In genomic region chr16:56029661-56030082, GRCm38 (mm10) we compare ENCODE assay signal across 8 mouse cellular contexts. TPM values are rescaled to one million over a fixed set of nuclear protein-coding genes. Genes with fewer than 3 reads are reported as not detected.
DNase-seq lines count a peak whose midpoint lies in the region; ATAC-seq and TF ChIP-seq lines count a peak whose summit lies in the region.

Gene Pcnp, minus strand, starts transcription at chr16:56029739.

- H3K4me1 ChIP-seq in MEL (ENCODE audit: control insufficient read depth in 1 of 2, insufficient read depth in 2 of 2, low read length in 2 of 2): peaks cover 2 to 5% of the 10 kb centered on the region in 2 experiments
- no peaks in the 10 kb centered on the region; the same call in 1 of the 2 replicates for H3K4me1 ChIP-seq in cerebellum, adult 2 months (ENCODE audit: control insufficient read depth, insufficient read depth, low read length)
- peaks cover 16% of the 10 kb centered on the region for H3K4me1 ChIP-seq in forebrain, postnatal 0 days (ENCODE audit: insufficient read depth)
- H3K4me1 ChIP-seq in lung, embryonic 15.5 days: peaks cover 20% of the 10 kb centered on the region

- peak within 1 kb of the TSS; percentile 64 for H3K4me2 ChIP-seq in forebrain, postnatal 0 days (ENCODE audit: low read depth)
- H3K4me2 ChIP-seq in lung, embryonic 15.5 days: peak within 1 kb of the TSS; percentile 70

- TF ChIP-seq CTCF in MEL (IDR thresholded peaks at IDR 0.05 in 2 of 3, conservative IDR thresholded peaks at IDR 0.05 in 1 of 3; ENCODE audit: control insufficient read depth in 1 of 3, insufficient read depth in 1 of 3, low read depth in 2 of 3, low read length in 3 of 3, poor library complexity in 1 of 3, severe bottlenecking in 1 of 3): no peak
- no peak for TF ChIP-seq CTCF in cerebellum, adult 2 months (IDR thresholded peaks at IDR 0.05; ENCODE audit: borderline replicate concordance, insufficient read depth, low read depth, low read length)
- TF ChIP-seq CTCF in forebrain, postnatal 0 days (IDR thresholded peaks at IDR 0.05; ENCODE audit: low read depth): peak; percentile 12; the same call in 1 of the 2 replicates

- WGBS in cerebellum, adult 2 months: under 1% methylated on average over 39 of the region's 39 CpGs
- 1% methylated on average over 39 of the region's 39 CpGs for WGBS in forebrain, postnatal 0 days
- WGBS in lung, embryonic 15.5 days: under 1% methylated on average over 38 of the region's 39 CpGs

- peak; percentile 100 for ATAC-seq in forebrain, postnatal 0 days
- peak; percentile 99 for ATAC-seq in lung, embryonic 15.5 days (ENCODE audit: borderline replicate concordance, extremely low read depth, low FRiP score, low TSS enrichment)

- TF ChIP-seq EP300 in MEL (IDR thresholded peaks at IDR 0.05; ENCODE audit: low read depth in 1 of 2, low read length in 2 of 2): peak in 1 of 2 experiments; percentile 8; a peak in 1 of 4 replicates

- no peak for TF ChIP-seq RAD21 in MEL (IDR thresholded peaks at IDR 0.05; ENCODE audit: low read depth, low read length)

- H3K27me3 ChIP-seq in MEL (ENCODE audit: control insufficient read depth in 1 of 2, insufficient read depth in 2 of 2, low read length in 2 of 2): no peaks in the 10 kb centered on the region
- no peaks in the 10 kb centered on the region for H3K27me3 ChIP-seq in cerebellum, adult 2 months (ENCODE audit: control insufficient read depth, insufficient read depth, low read length)
- H3K27me3 ChIP-seq in forebrain, postnatal 0 days (ENCODE audit: insufficient read depth, low read length): no peaks in the 10 kb centered on the region
- H3K27me3 ChIP-seq in lung, embryonic 15.5 days: no peaks in the 10 kb centered on the region

- peak within 1 kb of the TSS; percentile 73 for H3K27ac ChIP-seq in MEL (ENCODE audit: control insufficient read depth, low read depth, low read length)
- H3K27ac ChIP-seq in cerebellum, adult 2 months (ENCODE audit: insufficient read depth, low read length): peak within 1 kb of the TSS; percentile 80
- H3K27ac ChIP-seq in forebrain, postnatal 0 days (ENCODE audit: low read depth, low read length): peak within 1 kb of the TSS; percentile 90
- H3K27ac ChIP-seq in lung, embryonic 15.5 days: peak within 1 kb of the TSS; percentile 85

- no peaks in the 10 kb centered on the region for H3K9me3 ChIP-seq in MEL (replicated peaks; ENCODE audit: insufficient read depth, low read length)
- no peaks in the 10 kb centered on the region for H3K9me3 ChIP-seq in forebrain, postnatal 0 days (ENCODE audit: low read length)
- H3K9me3 ChIP-seq in lung, embryonic 15.5 days: no peaks in the 10 kb centered on the region

- peak within 1 kb of the TSS; percentile 87 for H3K9ac ChIP-seq in MEL (ENCODE audit: control insufficient read depth, low read depth, low read length, poor library complexity, severe bottlenecking)
- H3K9ac ChIP-seq in forebrain, postnatal 0 days: peak within 1 kb of the TSS; percentile 75
- peak within 1 kb of the TSS; percentile 91 for H3K9ac ChIP-seq in lung, embryonic 15.5 days

- H3K4me3 ChIP-seq in MEL (ENCODE audit: control insufficient read depth in 1 of 2, insufficient read depth in 1 of 2, low read depth in 2 of 2, low read length in 2 of 2): peak within 1 kb of the TSS; percentile 79 to 99
- peak within 1 kb of the TSS; percentile 98 for H3K4me3 ChIP-seq in cerebellum, adult 2 months (replicated peaks; ENCODE audit: insufficient read depth, low read depth, low read length)
- H3K4me3 ChIP-seq in forebrain, postnatal 0 days (ENCODE audit: low read depth, low read length): peak within 1 kb of the TSS; percentile 83
- peak within 1 kb of the TSS; percentile 80 for H3K4me3 ChIP-seq in lung, embryonic 15.5 days

- peaks cover 26 to 40% of the 10 kb centered on the region in 2 experiments for H3K36me3 ChIP-seq in MEL (ENCODE audit: control insufficient read depth in 1 of 2, insufficient read depth in 2 of 2, low read length in 2 of 2)
- H3K36me3 ChIP-seq in forebrain, postnatal 0 days (ENCODE audit: insufficient read depth): peaks cover 21% of the 10 kb centered on the region
- H3K36me3 ChIP-seq in lung, embryonic 15.5 days: peaks cover 41% of the 10 kb centered on the region

- peak; percentile 98 for DNase-seq in MEL (ENCODE audit: low read depth, low spot score)
- peak; percentile 98 for DNase-seq in cerebellum, adult 2 months
- DNase-seq in forebrain, postnatal 0 days: peak; percentile 99
- peak; percentile 98 for DNase-seq in heart, postnatal 4 days
- DNase-seq in layer of hippocampus, adult 8-10 months (ENCODE audit: low spot score in 2 of 2): peak; percentile 96 to 97
- peak; percentile 94 for DNase-seq in ovary, adult 18-20 months (ENCODE audit: low spot score)
- peak; percentile 97 for DNase-seq in thymus, postnatal 0 days (ENCODE audit: low spot score)

- peak; percentile 93 to 97 for TF ChIP-seq POLR2A in MEL (IDR thresholded peaks at IDR 0.05; ENCODE audit: control insufficient read depth in 1 of 2, insufficient read depth in 1 of 2, low read depth in 1 of 2, low read length in 2 of 2, poor library complexity in 1 of 2)
- peak; percentile 99 for TF ChIP-seq POLR2A in cerebellum, adult 2 months (IDR thresholded peaks at IDR 0.05; ENCODE audit: borderline replicate concordance, insufficient read depth, low read length)

- H3K79me2 ChIP-seq in MEL (ENCODE audit: control insufficient read depth, insufficient read depth, low read length, poor library complexity): peaks cover 52% of the 10 kb centered on the region

TF ChIP-seq in MEL, 35 proteins besides CTCF, POLR2A, EP300 and RAD21 (continues in another document):
- TF ChIP-seq GABPA (IDR thresholded peaks at IDR 0.05; ENCODE audit: low read depth, low read length) (no peak), MAX (IDR thresholded peaks at IDR 0.05; ENCODE audit: low read length) (peak; percentile 56; the same call in 1 of the 2 replicates), CHD2 (IDR thresholded peaks at IDR 0.05; ENCODE audit: low read length) (no peak), KAT2A (conservative IDR thresholded peaks at IDR 0.05; ENCODE audit: low read depth, low read length) (peak; percentile 59; the same call in 1 of the 2 replicates), TCF12 (IDR thresholded peaks at IDR 0.05; ENCODE audit: low read depth, low read length) (peak; percentile 86), NRF1 (IDR thresholded peaks at IDR 0.05; ENCODE audit: insufficient read depth, low read depth, low read length, poor library complexity, severe bottlenecking) (no peak), HCFC1 (IDR thresholded peaks at IDR 0.05; ENCODE audit: low read depth, low read length) (peak; percentile 91), MYB (IDR thresholded peaks at IDR 0.05; ENCODE audit: low read depth, low read length) (no peak), MAFK (IDR thresholded peaks at IDR 0.05; ENCODE audit: borderline replicate concordance, low read depth, low read length) (no peak), TBP (IDR thresholded peaks at IDR 0.05; ENCODE audit: low read depth, low read length) (peak; percentile 83), POLR2AphosphoS5 (IDR thresholded peaks at IDR 0.05; ENCODE audit: borderline replicate concordance, low read depth, low read length) (peak; percentile 53; the same call in 1 of the 2 replicates), ETS1 (IDR thresholded peaks at IDR 0.05; ENCODE audit: low read depth, low read length) (peak; percentile 70; the same call in 1 of the 2 replicates), MEF2A (IDR thresholded peaks at IDR 0.05; ENCODE audit: extremely low read depth, insufficient replicate concordance, low read depth, low read length, poor library complexity, severe bottlenecking) (no peak), ELF1 (IDR thresholded peaks at IDR 0.05; ENCODE audit: low read depth, low read length) (peak; percentile 57; the same call in 1 of the 2 replicates), SIN3A (IDR thresholded peaks at IDR 0.05; ENCODE audit: low read length) (peak; percentile 97), MAZ (IDR thresholded peaks at IDR 0.05; ENCODE audit: low read depth, low read length) (peak; percentile 37; the same call in 1 of the 2 replicates), ZNF384 (IDR thresholded peaks at IDR 0.05; ENCODE audit: low read depth, low read length) (no peak), ZC3H11A (IDR thresholded peaks at IDR 0.05; ENCODE audit: low read depth, low read length) (no peak), UBTF (IDR thresholded peaks at IDR 0.05; ENCODE audit: borderline replicate concordance, insufficient read depth, low read depth, low read length) (peak; percentile 81; the same call in 1 of the 2 replicates), USF1 (IDR thresholded peaks at IDR 0.05; ENCODE audit: low read depth, low read length) (no peak), CHD1 (IDR thresholded peaks at IDR 0.05; ENCODE audit: low read depth, low read length) (0 out of 2 replicates have a peak, but pooled peaks have one; percentile 64), MXI1 (IDR thresholded peaks at IDR 0.05; ENCODE audit: low read depth, low read length) (peak; percentile 74), TAL1 (IDR thresholded peaks at IDR 0.05; ENCODE audit: low read length) (no peak), POLR2AphosphoS2 (IDR thresholded peaks at IDR 0.05; ENCODE audit: low read length) (peak; percentile 92), ZKSCAN1 (IDR thresholded peaks at IDR 0.05; ENCODE audit: low read depth, low read length) (no peak), E2F4 (IDR thresholded peaks at IDR 0.05; ENCODE audit: borderline replicate concordance, low read depth, low read length) (no peak), ZMIZ1 (IDR thresholded peaks at IDR 0.05; ENCODE audit: low read depth, low read length) (peak; percentile 79; the same call in 1 of the 2 replicates), BHLHE40 (IDR thresholded peaks at IDR 0.05; ENCODE audit: borderline replicate concordance, low read depth, low read length) (no peak), RCOR1 (IDR thresholded peaks at IDR 0.05; ENCODE audit: low read depth, low read length) (no peak), USF2 (IDR thresholded peaks at IDR 0.05; ENCODE audit: borderline replicate concordance in 1 of 2, insufficient read depth in 1 of 2, low read depth in 1 of 2, low read length in 2 of 2) (no peak)

RNA-seq across cellular contexts. Expression of gene Pcnp, which starts in this region (rescaled TPM):
- total RNA-seq in MEL (2012; rRNA removed): 70.9 and 79.1 TPM in 2 replicates
- polyA plus RNA-seq in MEL (2012; ENCODE audit: insufficient read depth in 1 of 2, insufficient read length in 2 of 2, low read depth in 1 of 2, low replicate concordance in 2 of 2, missing spikeins in 1 of 2): 100 to 1,000 TPM in 1 of 2 experiments, 10 to 100 TPM in 1; 88.5 to 128 TPM
- polyA plus RNA-seq in cerebellum, adult 2 months (2012; rRNA removed): 122 and 134 TPM in 2 replicates
- 92.8 and 106 TPM in 2 replicates for total RNA-seq in forebrain, postnatal 0 days (2014; rRNA removed)
- 231 and 236 TPM in 2 replicates for polyA plus RNA-seq in forebrain, postnatal 0 days (2015; fragmentation: Nextera tagmentation; extraction: Ambion mirVana)
- 10 to 100 TPM; 73.1 to 74.5 TPM for total RNA-seq in heart, postnatal 4 days (2021)
- 100 to 1,000 TPM; 165 to 177 (median 172) TPM for total RNA-seq in layer of hippocampus, adult 8-10 months (2022)
- polyA plus RNA-seq in lung, embryonic 15.5 days (2015; fragmentation: Nextera tagmentation; extraction: Ambion mirVana): 233 and 240 TPM in 2 replicates
- 159 and 168 TPM in 2 replicates for polyA plus RNA-seq in thymus, postnatal 0 days (2015; fragmentation: Nextera tagmentation; extraction: Ambion mirVana)

Comparison
In these comparisons a context has a peak if more than half of its experiments do, and no peak if none do; other contexts are left out.
1. Peak in every context shown above with its lines: DNase-seq, ATAC-seq, H3K4me3 ChIP-seq and H3K27ac ChIP-seq.